Mouse (Mus musculus): ENCODE measurements around the gene Zdhhc9. TPM values are rescaled to one million over a fixed set of nuclear protein-coding genes. Genes with fewer than 3 reads are reported as not detected.

The Zdhhc9 gene
- polyA plus RNA-seq, 1 experiment, result 22.2 TPM

DNA sequence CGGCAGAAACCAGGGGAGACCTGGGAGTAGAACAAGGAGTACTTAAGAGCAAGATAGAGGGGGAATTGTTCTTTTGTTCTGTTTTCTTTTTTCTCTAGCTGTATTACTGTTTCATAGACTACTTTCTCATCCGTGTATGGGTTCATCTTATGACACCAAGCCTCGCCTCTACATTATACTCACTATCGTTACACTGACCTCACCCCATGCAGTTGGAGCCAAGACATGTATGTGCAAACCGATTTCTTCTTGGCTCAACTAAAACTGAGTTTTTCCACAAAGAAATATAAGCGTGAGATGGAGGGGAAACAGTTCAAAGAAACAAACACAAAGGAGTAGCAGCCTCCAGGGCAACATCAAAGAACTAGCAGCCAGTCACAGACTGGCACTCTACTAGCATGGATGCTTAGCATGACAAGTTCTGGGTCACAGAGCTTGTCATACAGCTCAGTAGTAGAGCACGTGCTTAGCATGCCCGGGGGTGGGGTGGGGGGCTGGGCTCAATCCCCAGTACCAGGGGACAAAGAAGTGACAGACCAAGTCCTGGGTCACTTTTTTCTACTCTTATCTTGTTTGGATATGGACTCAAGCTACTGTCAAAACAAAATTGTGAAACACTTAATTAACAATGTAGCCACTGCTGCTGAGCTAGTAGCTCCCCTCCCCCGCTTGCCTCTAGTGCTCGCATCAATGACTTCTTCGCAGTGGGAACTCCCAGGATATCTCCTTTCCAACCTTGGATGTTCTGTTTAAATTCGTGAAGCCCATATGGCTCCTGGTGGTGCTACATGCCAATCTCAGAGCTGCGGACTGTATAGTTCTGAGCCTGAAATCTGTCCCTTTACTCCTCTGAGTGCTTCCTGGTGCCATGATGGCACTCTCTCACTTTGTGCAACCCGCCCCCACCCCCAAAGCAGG, 15.2 kb downstream of the Zdhhc9 start:
- no peak for TF ChIP-seq CTCF (IDR thresholded peaks at IDR 0.05; ENCODE audit: low read depth, low read length)
- TF ChIP-seq EP300 (IDR thresholded peaks at IDR 0.05; ENCODE audit: insufficient read depth, low read depth, low read length), result no peak
- TF ChIP-seq POLR2A (IDR thresholded peaks at IDR 0.05; ENCODE audit: insufficient read depth, low read length), result no peak
- H3K4me1 ChIP-seq (ENCODE audit: control insufficient read depth, insufficient read depth, low read length), result no peaks in the 10 kb centered on the region
- H3K27me3 ChIP-seq (ENCODE audit: control insufficient read depth, insufficient read depth, low read length, poor library complexity, severe bottlenecking), result no peaks in the 10 kb centered on the region
- H3K27ac ChIP-seq (ENCODE audit: insufficient read depth, low read length), result no peak overlapping the region
- no peak overlapping the region for H3K4me3 ChIP-seq (ENCODE audit: low read depth, low read length)
- no peaks in the 10 kb centered on the region for H3K9me3 ChIP-seq (replicated peaks; ENCODE audit: control insufficient read depth, insufficient read depth, low read length, poor library complexity, severe bottlenecking)
- H3K9ac ChIP-seq (ENCODE audit: low read depth, poor library complexity, severe bottlenecking), result no peak overlapping the region
- no peaks in the 10 kb centered on the region for H3K36me3 ChIP-seq (ENCODE audit: control insufficient read depth, insufficient read depth, low read length, poor library complexity, severe bottlenecking)

DNA sequence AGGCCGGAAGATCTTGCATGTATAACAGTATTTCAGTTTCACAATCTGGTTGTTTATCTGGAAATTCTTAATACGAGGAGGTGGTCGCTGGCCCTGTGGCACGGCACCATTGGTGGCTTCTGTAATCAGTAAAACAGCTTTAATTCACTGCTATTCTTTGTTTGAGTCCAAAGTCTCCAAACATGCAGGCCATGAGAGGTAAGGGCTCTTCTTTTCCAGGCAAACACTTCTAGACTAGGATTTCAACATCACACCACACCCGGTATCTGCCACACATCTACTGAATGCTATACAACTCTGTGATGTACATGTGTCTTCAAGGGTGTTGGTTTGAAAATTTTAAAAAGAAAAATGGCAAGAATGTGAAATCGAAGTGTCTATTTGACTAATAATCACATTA, 17.4 kb downstream of the Zdhhc9 start:
- no peaks in the 10 kb centered on the region for H3K36me3 ChIP-seq (ENCODE audit: control insufficient read depth, insufficient read depth, low read length, poor library complexity, severe bottlenecking)
- no peak overlapping the region for H3K27ac ChIP-seq (ENCODE audit: insufficient read depth, low read length)
- H3K9me3 ChIP-seq (replicated peaks; ENCODE audit: control insufficient read depth, insufficient read depth, low read length, poor library complexity, severe bottlenecking), result no peaks in the 10 kb centered on the region
- TF ChIP-seq CTCF (IDR thresholded peaks at IDR 0.05; ENCODE audit: low read depth, low read length), result no peak
- no peak for TF ChIP-seq POLR2A (IDR thresholded peaks at IDR 0.05; ENCODE audit: insufficient read depth, low read length)
- no peak for TF ChIP-seq EP300 (IDR thresholded peaks at IDR 0.05; ENCODE audit: insufficient read depth, low read depth, low read length)
- H3K27me3 ChIP-seq (ENCODE audit: control insufficient read depth, insufficient read depth, low read length, poor library complexity, severe bottlenecking), result no peaks in the 10 kb centered on the region
- H3K4me3 ChIP-seq (ENCODE audit: low read depth, low read length), result no peak overlapping the region
- no peak overlapping the region for H3K9ac ChIP-seq (ENCODE audit: low read depth, poor library complexity, severe bottlenecking)
- H3K4me1 ChIP-seq (ENCODE audit: control insufficient read depth, insufficient read depth, low read length), result no peaks in the 10 kb centered on the region

DNA sequence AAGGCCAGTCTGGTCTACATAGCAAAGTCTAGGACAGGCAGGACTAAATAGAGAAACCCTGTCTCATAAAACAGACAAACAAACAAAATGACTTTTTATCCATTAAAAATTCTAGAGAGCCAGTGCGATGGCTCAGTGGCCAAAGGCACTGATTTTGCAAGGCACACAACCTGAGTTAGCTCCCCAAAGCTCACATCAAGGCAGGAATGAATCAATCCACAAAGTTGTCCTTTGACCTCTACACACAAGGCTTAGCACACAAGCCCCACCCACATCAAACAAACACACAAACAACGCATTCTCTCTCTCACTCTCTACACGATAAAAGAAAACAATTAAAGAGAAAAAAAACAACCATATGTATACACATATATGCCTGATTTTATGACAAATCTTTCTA, 24.0 kb downstream of the Zdhhc9 start:
- TF ChIP-seq CTCF (IDR thresholded peaks at IDR 0.05; ENCODE audit: low read depth, low read length), result no peak
- no peak for TF ChIP-seq POLR2A (IDR thresholded peaks at IDR 0.05; ENCODE audit: insufficient read depth, low read length)
- TF ChIP-seq EP300 (IDR thresholded peaks at IDR 0.05; ENCODE audit: insufficient read depth, low read depth, low read length), result no peak
- H3K36me3 ChIP-seq (ENCODE audit: control insufficient read depth, insufficient read depth, low read length, poor library complexity, severe bottlenecking), result no peaks in the 10 kb centered on the region
- no peak overlapping the region for H3K4me3 ChIP-seq (ENCODE audit: low read depth, low read length)
- no peaks in the 10 kb centered on the region for H3K9me3 ChIP-seq (replicated peaks; ENCODE audit: control insufficient read depth, insufficient read depth, low read length, poor library complexity, severe bottlenecking)
- H3K27ac ChIP-seq (ENCODE audit: insufficient read depth, low read length), result no peak overlapping the region
- H3K27me3 ChIP-seq (ENCODE audit: control insufficient read depth, insufficient read depth, low read length, poor library complexity, severe bottlenecking), result no peaks in the 10 kb centered on the region
- H3K9ac ChIP-seq (ENCODE audit: low read depth, poor library complexity, severe bottlenecking), result no peak overlapping the region
- H3K4me1 ChIP-seq (ENCODE audit: control insufficient read depth, insufficient read depth, low read length), result no peaks in the 10 kb centered on the region

DNA sequence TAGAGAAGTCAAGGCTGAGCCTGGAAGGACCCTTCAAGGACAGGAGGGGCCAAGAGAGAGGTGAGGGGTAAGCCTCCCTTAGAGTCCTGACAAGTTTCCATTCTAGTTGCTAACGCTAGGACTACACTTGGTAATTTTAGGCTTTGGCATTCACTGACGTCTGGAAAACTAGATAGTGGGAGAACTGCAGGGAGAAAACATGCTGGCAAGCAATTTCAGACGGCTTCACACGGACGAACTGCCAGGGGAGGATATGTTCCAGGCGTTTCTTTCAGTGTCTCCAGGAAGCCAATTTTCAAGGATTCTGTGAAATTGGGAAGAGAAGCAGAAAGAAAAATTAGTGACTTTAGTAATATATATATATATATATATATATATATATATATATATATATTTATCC, 26.8 kb downstream of the Zdhhc9 start:
- no peak for TF ChIP-seq CTCF (IDR thresholded peaks at IDR 0.05; ENCODE audit: low read depth, low read length)
- no peak for TF ChIP-seq POLR2A (IDR thresholded peaks at IDR 0.05; ENCODE audit: insufficient read depth, low read length)
- TF ChIP-seq EP300 (IDR thresholded peaks at IDR 0.05; ENCODE audit: insufficient read depth, low read depth, low read length), result no peak
- H3K27me3 ChIP-seq (ENCODE audit: control insufficient read depth, insufficient read depth, low read length, poor library complexity, severe bottlenecking), result no peaks in the 10 kb centered on the region
- no peaks in the 10 kb centered on the region for H3K4me1 ChIP-seq (ENCODE audit: control insufficient read depth, insufficient read depth, low read length)

DNA sequence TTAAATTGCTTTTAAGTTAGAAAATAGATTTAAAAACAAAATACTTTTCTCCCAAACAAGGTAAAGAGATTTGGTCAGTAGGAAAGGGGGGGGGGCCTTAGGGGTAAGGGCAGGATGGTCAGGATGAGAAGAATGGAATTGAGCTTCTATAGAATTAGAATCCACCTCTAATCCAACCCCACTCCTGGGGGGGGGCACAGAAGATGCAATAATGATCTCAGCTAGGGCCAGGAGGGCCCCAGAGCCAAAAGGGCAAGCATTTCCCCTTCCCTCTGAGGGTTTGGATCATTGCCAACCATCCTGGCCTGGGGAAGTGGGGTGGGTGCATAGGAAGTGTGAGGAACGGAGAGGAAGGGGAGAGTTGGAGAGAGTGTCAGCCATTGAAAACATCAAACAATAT, 38.3 kb downstream of the Zdhhc9 start:
- no peak for TF ChIP-seq CTCF (IDR thresholded peaks at IDR 0.05; ENCODE audit: low read depth, low read length)
- TF ChIP-seq EP300 (IDR thresholded peaks at IDR 0.05; ENCODE audit: insufficient read depth, low read depth, low read length), result no peak
- no peak for TF ChIP-seq POLR2A (IDR thresholded peaks at IDR 0.05; ENCODE audit: insufficient read depth, low read length)
- no peaks in the 10 kb centered on the region for H3K27me3 ChIP-seq (ENCODE audit: control insufficient read depth, insufficient read depth, low read length, poor library complexity, severe bottlenecking)
- no peaks in the 10 kb centered on the region for H3K4me1 ChIP-seq (ENCODE audit: control insufficient read depth, insufficient read depth, low read length)
- no peak overlapping the region for H3K4me3 ChIP-seq (ENCODE audit: low read depth, low read length)
- H3K9me3 ChIP-seq (replicated peaks; ENCODE audit: control insufficient read depth, insufficient read depth, low read length, poor library complexity, severe bottlenecking), result no peaks in the 10 kb centered on the region
- no peak overlapping the region for H3K9ac ChIP-seq (ENCODE audit: low read depth, poor library complexity, severe bottlenecking)
- H3K36me3 ChIP-seq (ENCODE audit: control insufficient read depth, insufficient read depth, low read length, poor library complexity, severe bottlenecking), result no peaks in the 10 kb centered on the region
- H3K27ac ChIP-seq (ENCODE audit: insufficient read depth, low read length), result no peak overlapping the region

More for the DNA sequence above, 26.8 kb downstream of the Zdhhc9 start:
- Histone ChIP-seq H3K36me3 (ENCODE audit: control insufficient read depth, insufficient read depth, low read length, poor library complexity, severe bottlenecking) (no peaks in the 10 kb centered on the region), H3K4me3 (ENCODE audit: low read depth, low read length) (no peak overlapping the region), H3K9ac (ENCODE audit: low read depth, poor library complexity, severe bottlenecking) (no peak overlapping the region), H3K9me3 (replicated peaks; ENCODE audit: control insufficient read depth, insufficient read depth, low read length, poor library complexity, severe bottlenecking) (no peaks in the 10 kb centered on the region), H3K27ac (ENCODE audit: insufficient read depth, low read length) (no peak overlapping the region)

DNA sequence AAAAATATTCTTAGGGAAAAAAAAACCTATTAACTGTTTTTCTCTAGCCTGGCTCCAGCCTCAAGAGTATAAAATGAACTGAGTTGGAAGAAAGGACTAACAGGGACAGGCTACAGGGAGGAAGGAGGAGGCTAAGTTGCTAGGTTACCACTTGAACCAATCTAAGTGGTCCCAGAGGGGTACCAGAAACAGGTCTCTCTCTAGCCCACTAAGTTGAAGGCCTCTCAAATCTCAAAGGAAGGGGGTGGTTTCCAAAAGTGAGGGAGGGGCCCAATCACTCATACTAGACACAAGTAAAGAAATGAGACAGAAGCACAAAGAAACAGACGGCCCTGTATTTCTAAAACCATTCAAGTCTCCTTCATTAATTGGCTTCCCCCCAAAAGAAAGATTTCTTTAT, 38.8 kb downstream of the Zdhhc9 start:
- Histone ChIP-seq H3K27ac (ENCODE audit: insufficient read depth, low read length) (no peak overlapping the region), H3K4me1 (ENCODE audit: control insufficient read depth, insufficient read depth, low read length) (no peaks in the 10 kb centered on the region)

More for the DNA sequence above, 38.8 kb downstream of the Zdhhc9 start:
- H3K27me3 ChIP-seq (ENCODE audit: control insufficient read depth, insufficient read depth, low read length, poor library complexity, severe bottlenecking), result no peaks in the 10 kb centered on the region
- H3K36me3 ChIP-seq (ENCODE audit: control insufficient read depth, insufficient read depth, low read length, poor library complexity, severe bottlenecking), result no peaks in the 10 kb centered on the region
- no peak overlapping the region for H3K4me3 ChIP-seq (ENCODE audit: low read depth, low read length)
- no peak overlapping the region for H3K9ac ChIP-seq (ENCODE audit: low read depth, poor library complexity, severe bottlenecking)
- TF ChIP-seq CTCF (IDR thresholded peaks at IDR 0.05; ENCODE audit: low read depth, low read length) (no peak), POLR2A (IDR thresholded peaks at IDR 0.05; ENCODE audit: insufficient read depth, low read length) (no peak), EP300 (IDR thresholded peaks at IDR 0.05; ENCODE audit: insufficient read depth, low read depth, low read length) (no peak)
- H3K9me3 ChIP-seq (replicated peaks; ENCODE audit: control insufficient read depth, insufficient read depth, low read length, poor library complexity, severe bottlenecking), result no peaks in the 10 kb centered on the region

Measured in ES-Bruce4 (cell line).